Mouse (Mus musculus) embryonic fibroblast, embryonic 13.5 days (primary cell): ENCODE measurements around the gene Peli1.
"Not testable (repeated sequence)": the region's sequence is repeated elsewhere in the genome, so short reads cannot be mapped to it uniquely, and the experiment has no call there.

Source experiments
- CTCF ChIP-seq: IDR thresholded peaks from 2 replicates; pipeline ENCODE4 v1.5.1; 2011; ENCODE audit warnings: mild to moderate bottlenecking, control low read depth, low read length, moderate library complexity, borderline replicate concordance; ENCODE audit not compliant: insufficient read depth
- POLR2A ChIP-seq: IDR thresholded peaks from 2 replicates; pipeline ENCODE4 v1.6.1; 2011; ENCODE audit warnings: low read depth, mild to moderate bottlenecking, control low read depth, low read length, moderate library complexity

DNA sequence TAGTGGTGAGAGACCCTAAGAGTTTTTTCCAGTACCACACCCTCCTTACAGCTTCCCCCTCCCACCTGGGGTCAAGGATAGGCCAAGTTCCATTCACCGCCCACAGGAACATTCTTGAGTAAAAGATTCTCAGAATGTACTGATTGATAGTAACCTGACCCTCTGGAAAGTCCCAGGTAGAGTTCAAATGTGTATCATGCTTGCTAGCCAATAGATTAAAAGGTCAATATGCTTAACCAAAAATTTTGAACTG is 78.4 kb downstream of the Peli1 start:
- not testable (repeated sequence) for TF ChIP-seq CTCF, POLR2A
